Mouse (Mus musculus): Measurements from ENCODE around the gene Aak1.
"Not testable (repeated sequence)": the region's sequence is repeated elsewhere in the genome, so short reads cannot be mapped to it uniquely, and the experiment has no call there.

The Aak1 gene

GRCm38 (mm10) chr6:87037826-87038620 is 188.7 kb downstream of the Aak1 start:
- in situ Hi-C loops (cut with MboI; ENCODE audit: low pct_unique_long_range_greater_than_20kb in 1 of 2, low sequenced_read_pairs in 2 of 2, unreplicated experiment in 1 of 2), result no loop called here

GRCm38 (mm10) chr6:87039161-87039560 is 189.8 kb downstream of the Aak1 start:
- in situ Hi-C loops (cut with MboI; ENCODE audit: low pct_unique_long_range_greater_than_20kb in 1 of 2, low sequenced_read_pairs in 2 of 2, unreplicated experiment in 1 of 2), result no loop called here

- in situ Hi-C loops (cut with MboI; ENCODE audit: low pct_unique_long_range_greater_than_20kb in 1 of 2, low sequenced_read_pairs in 2 of 2, unreplicated experiment in 1 of 2), result no loop called here
Observed at GRCm38 (mm10) chr6:87040971-87041370, 191.7 kb downstream of the Aak1 start.

GRCm38 (mm10) chr6:87041431-87041830 is 192.1 kb downstream of the Aak1 start:
- in situ Hi-C loops (cut with MboI; ENCODE audit: low pct_unique_long_range_greater_than_20kb in 1 of 2, low sequenced_read_pairs in 2 of 2, unreplicated experiment in 1 of 2), result no loop called here

- in situ Hi-C loops (cut with MboI; ENCODE audit: low pct_unique_long_range_greater_than_20kb in 1 of 2, low sequenced_read_pairs in 2 of 2, unreplicated experiment in 1 of 2), result no loop called here
Observed at GRCm38 (mm10) chr6:87042004-87042336, 192.7 kb downstream of the Aak1 start.

GRCm38 (mm10) chr6:87042337-87043130 is 193.2 kb downstream of the Aak1 start, which contains the start of gene Gfpt1:
Gene Gfpt1 (plus strand): TSS chr6:87042846.
- in situ Hi-C loops (cut with MboI; ENCODE audit: low pct_unique_long_range_greater_than_20kb in 1 of 2, low sequenced_read_pairs in 2 of 2, unreplicated experiment in 1 of 2), result no loop called here

GRCm38 (mm10) chr6:87043131-87043516 is 193.8 kb downstream of the Aak1 start:
- in situ Hi-C loops (cut with MboI; ENCODE audit: low pct_unique_long_range_greater_than_20kb in 1 of 2, low sequenced_read_pairs in 2 of 2, unreplicated experiment in 1 of 2), result no loop called here

GRCm38 (mm10) chr6:87044895-87045294 is 195.6 kb downstream of the Aak1 start:
- in situ Hi-C loops (cut with MboI; ENCODE audit: low pct_unique_long_range_greater_than_20kb in 1 of 2, low sequenced_read_pairs in 2 of 2, unreplicated experiment in 1 of 2), result no loop called here

- in situ Hi-C loops (cut with MboI; ENCODE audit: low pct_unique_long_range_greater_than_20kb in 1 of 2, low sequenced_read_pairs in 2 of 2, unreplicated experiment in 1 of 2), result no loop called here
Observed at GRCm38 (mm10) chr6:87045507-87045906, 196.2 kb downstream of the Aak1 start.

GRCm38 (mm10) chr6:87048712-87049111 is 199.4 kb downstream of the Aak1 start:
- in situ Hi-C loops (cut with MboI; ENCODE audit: low pct_unique_long_range_greater_than_20kb in 1 of 2, low sequenced_read_pairs in 2 of 2, unreplicated experiment in 1 of 2), result not testable (repeated sequence)

- in situ Hi-C loops (cut with MboI; ENCODE audit: low pct_unique_long_range_greater_than_20kb in 1 of 2, low sequenced_read_pairs in 2 of 2, unreplicated experiment in 1 of 2), result no loop called here
Observed at GRCm38 (mm10) chr6:87051886-87052425, 202.6 kb downstream of the Aak1 start.
